Mouse (Mus musculus) embryonic facial prominence, embryonic 11.5 days (tissue): ENCODE data around the gene Nol3. TPM values are rescaled to one million over a fixed set of nuclear protein-coding genes. Genes with fewer than 3 reads are reported as not detected.

ENCODE experiments used
- ATAC-seq: fragments of 200-750 bp; cut with Nextera tagmentation; replicated peaks from 2 replicates; pipeline ENCODE4 v1.8.0; 2017; ENCODE audit warnings: low read depth; ENCODE audit not compliant: insufficient number of reproducible peaks, low FRiP score, low TSS enrichment
- DNase-seq: peaks from one replicate; pipeline ENCODE4 v3.0.0-alpha.2; 2015; ENCODE audit warnings: low spot score
- H3K27ac ChIP-seq: fragments of 300-500 bp; sonication (generic); replicated peaks from 2 replicates; pipeline ENCODE4 v1.5.1; 2014; ENCODE audit warnings: mild to moderate bottlenecking, low read depth, low read length, control low read depth
- H3K27me3 ChIP-seq: fragments of 300-500 bp; sonication (generic); 2 replicates; pipeline ENCODE4 v1.6.1; 2014; ENCODE audit warnings: mild to moderate bottlenecking, low read length, moderate library complexity, mixed read lengths; ENCODE audit not compliant: control insufficient read depth, insufficient read depth
- H3K36me3 ChIP-seq: fragments of 300-500 bp; sonication (generic); replicated peaks from 2 replicates; pipeline ENCODE4 v1.6.1; 2014; ENCODE audit warnings: low read depth, mild to moderate bottlenecking, low read length, moderate library complexity, mixed read lengths; ENCODE audit not compliant: control insufficient read depth, insufficient read depth
- H3K4me1 ChIP-seq: fragments of 300-500 bp; sonication (generic); 2 replicates; pipeline ENCODE4 v1.6.1; 2014; ENCODE audit warnings: low read length, mixed read lengths; ENCODE audit not compliant: control insufficient read depth, insufficient read depth
- H3K4me2 ChIP-seq: fragments of 300-500 bp; sonication (generic); 2 replicates; pipeline ENCODE4 v1.6.1; 2014; ENCODE audit warnings: low read depth, mild to moderate bottlenecking, control low read depth, low read length, moderate library complexity
- H3K4me3 ChIP-seq: fragments of 300-500 bp; sonication (generic); 2 replicates; pipeline ENCODE4 v1.5.1; 2014; ENCODE audit warnings: low read depth, low read length, control low read depth
- H3K9ac ChIP-seq: fragments of 300-500 bp; sonication (generic); replicated peaks from 2 replicates; pipeline ENCODE4 v1.6.1; 2014; ENCODE audit warnings: mild to moderate bottlenecking, control low read depth, low read length
- H3K9me3 ChIP-seq: fragments of 300-500 bp; sonication (generic); replicated peaks from 2 replicates; pipeline ENCODE4 v1.6.1; 2016; ENCODE audit warnings: mild to moderate bottlenecking, low read length, inconsistent platforms, mixed read lengths; ENCODE audit not compliant: control insufficient read depth
- WGBS: fragments of 180-500 bp; shearing (Covaris S2); extraction: QIAGEN DNeasy Blood & Tissue Kit; methylation state at CpG from one replicate; pipeline ENCODE4 v1.1.7; 2014; 5-methylcytosine and 5-hydroxymethylcytosine counted together
- polyA plus RNA-seq: library from polyadenylated mRNA; unstranded; fragments of >200 nt; fragmentation: Nextera tagmentation; extraction: Ambion mirVana; gene quantifications from 2 replicates; pipeline ENCODE4 v1.2.1, GENCODE M21; 2014

Gene Nol3
- polyA plus RNA-seq, 1 experiment from 2014 or later: 0.84 TPM

DNA sequence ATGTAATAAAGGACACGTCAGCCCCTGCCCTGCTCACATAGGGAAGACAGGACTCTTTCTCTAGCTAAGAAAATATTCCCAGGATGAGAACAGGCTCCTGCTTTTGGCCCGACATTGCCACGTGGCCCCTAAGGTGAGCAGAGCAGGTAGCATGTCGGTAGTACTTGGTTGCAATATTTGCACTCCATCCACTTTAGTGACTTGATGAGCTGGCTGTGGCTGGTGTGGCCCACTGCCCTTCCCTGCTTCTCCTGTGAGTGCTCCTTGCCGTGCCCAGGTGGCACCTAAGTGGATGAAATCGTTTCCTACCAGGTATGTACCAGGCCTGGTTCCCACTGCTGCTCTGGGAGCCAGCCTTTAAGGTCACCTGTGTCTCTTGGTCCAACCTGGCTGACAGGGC is 24.0 kb upstream of the Nol3 start:
- no peak overlapping the region for H3K4me3 ChIP-seq
- no peak for ATAC-seq
- H3K36me3 ChIP-seq: peaks cover 2% of the 10 kb centered on the region; the same call in 1 of the 2 replicates
- H3K4me2 ChIP-seq: no peak overlapping the region
- 0 out of 2 replicates have a peak, but pooled peaks cover 3% of the 10 kb centered on the region for H3K27me3 ChIP-seq
- WGBS: 95% methylated on average over 6 of the region's 6 CpGs
- no peak overlapping the region for H3K9ac ChIP-seq
- H3K9me3 ChIP-seq: no peaks in the 10 kb centered on the region
- peaks cover 5% of the 10 kb centered on the region; the same call in 1 of the 2 replicates for H3K4me1 ChIP-seq
- H3K27ac ChIP-seq: no peak overlapping the region
- no peak for DNase-seq

DNA sequence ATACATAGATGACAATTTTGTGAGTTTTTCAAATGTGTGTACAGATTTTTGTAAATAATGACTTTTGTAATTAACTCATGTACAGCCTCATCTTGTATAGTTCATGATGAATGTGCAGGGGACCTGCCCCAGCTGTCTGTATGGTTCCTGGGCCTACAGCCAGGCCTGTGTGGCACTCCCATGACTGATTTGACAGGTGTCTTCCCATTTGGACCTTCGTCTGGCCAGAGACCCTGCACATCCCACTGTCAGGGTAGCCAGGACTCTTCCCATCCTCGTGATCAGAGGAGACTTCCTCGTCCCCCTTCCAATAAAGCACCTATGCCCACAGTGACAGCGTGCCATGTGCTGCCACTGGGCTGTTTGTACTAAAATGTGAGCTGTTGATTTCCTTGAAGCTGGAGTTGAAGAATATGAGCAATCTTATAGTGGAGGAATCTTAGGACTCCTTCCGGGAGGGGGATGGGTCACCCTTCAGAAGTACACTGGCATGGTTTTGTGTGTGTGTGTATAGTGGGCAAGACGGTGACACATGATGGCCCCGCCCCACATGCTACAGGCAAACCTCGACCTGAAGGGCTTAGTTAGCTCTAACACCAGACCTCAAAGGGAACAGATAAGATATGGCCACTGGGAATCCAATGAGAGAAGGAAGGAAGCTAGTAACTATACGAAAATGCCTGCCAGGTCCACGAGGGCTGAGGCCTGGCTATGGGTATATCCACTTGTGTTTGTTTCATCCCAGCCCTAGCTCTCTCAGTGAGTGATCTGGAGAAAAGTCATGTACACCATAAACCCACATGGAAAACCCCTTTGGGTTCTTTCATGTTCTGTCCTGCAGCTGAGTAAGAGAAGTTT is 23.0 kb upstream of the Nol3 start:
- peaks cover 5% of the 10 kb centered on the region; the same call in 1 of the 2 replicates for H3K4me1 ChIP-seq
- peaks cover 4% of the 10 kb centered on the region for H3K27me3 ChIP-seq
- H3K4me2 ChIP-seq: no peak overlapping the region
- H3K4me3 ChIP-seq: no peak overlapping the region
- no peak overlapping the region for H3K27ac ChIP-seq
- 82% methylated on average over 10 of the region's 10 CpGs for WGBS
- no peaks in the 10 kb centered on the region for H3K9me3 ChIP-seq
- ATAC-seq: no peak
- H3K36me3 ChIP-seq: peaks cover 2% of the 10 kb centered on the region; the same call in 1 of the 2 replicates
- H3K9ac ChIP-seq: no peak overlapping the region
- DNase-seq: no peak

DNA sequence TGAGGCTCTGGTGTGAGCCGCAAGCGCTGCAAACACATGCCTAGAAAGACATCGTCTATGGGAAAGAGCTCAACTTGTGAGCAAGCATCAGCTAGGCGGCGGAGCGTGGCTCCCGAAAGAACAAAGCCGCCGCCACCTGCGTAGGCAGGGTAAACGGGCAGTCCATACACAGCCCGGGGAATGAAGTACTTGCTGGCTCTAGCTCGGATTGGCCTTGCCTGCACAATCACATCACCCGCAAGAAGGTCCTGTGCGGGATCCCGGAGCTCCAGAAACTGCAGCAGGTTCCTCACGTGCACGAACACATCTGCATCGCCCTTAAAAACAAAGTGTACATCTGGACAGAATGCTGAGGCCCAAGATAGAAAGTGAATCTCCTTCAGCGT is 22.2 kb upstream of the Nol3 start:
- ATAC-seq (peak; percentile 10; the same call in 1 of the 2 replicates), DNase-seq (no peak)
- peak overlapping the region; percentile 71; the same call in 1 of the 2 replicates for H3K9ac ChIP-seq
- peaks cover 5% of the 10 kb centered on the region; the same call in 1 of the 2 replicates for H3K4me1 ChIP-seq
- H3K27ac ChIP-seq: no peak overlapping the region
- H3K36me3 ChIP-seq: peaks cover 2% of the 10 kb centered on the region; the same call in 1 of the 2 replicates
- H3K9me3 ChIP-seq: no peaks in the 10 kb centered on the region
- peaks cover 12% of the 10 kb centered on the region for H3K27me3 ChIP-seq
- H3K4me3 ChIP-seq: peak overlapping the region; percentile 63
- peak overlapping the region; percentile 99; the same call in 1 of the 2 replicates for H3K4me2 ChIP-seq
- WGBS: 43% methylated on average over 20 of the region's 20 CpGs

DNA sequence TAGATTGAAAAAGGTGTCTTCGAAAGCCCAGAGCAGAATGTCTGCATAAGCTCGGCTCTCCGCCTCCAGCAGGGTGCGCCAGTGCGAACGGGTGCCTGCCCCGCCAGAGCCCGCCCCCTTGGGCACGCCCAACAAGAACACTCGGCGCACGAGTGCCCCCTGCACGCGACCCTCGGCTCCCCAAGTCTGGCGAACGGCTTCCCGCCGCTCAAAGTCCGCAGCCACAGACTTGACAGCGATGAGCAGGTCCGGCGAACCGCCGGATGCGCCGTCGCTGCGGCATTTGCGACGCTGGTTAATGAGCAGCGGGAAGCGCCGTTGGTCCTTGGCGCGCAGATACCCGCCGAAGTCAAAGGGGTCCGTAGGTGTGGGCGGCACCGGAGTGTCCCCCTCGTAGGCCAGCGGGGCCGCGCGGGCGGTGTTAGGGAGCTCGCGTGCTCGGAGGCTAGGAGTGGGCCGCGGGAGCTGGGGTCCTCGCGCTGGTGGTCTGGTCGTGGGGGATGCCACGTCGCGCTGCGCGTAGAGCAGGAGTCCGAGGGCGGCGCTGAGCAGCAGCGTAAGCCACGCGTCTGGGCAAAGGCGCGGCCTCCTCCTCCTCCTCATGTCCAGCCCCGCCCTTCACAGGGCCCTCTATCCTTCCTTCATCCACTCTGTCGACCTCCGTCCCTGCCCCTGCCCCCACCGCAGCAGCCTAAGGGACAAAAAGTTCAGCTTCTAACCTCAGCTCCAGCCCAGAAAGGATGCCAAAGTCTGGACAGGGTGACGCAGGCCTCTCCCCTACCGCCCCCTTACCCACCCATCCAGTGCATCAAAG is 21.6 kb upstream of the Nol3 start:
- Histone ChIP-seq H3K4me3 (peak overlapping the region; percentile 63), H3K27me3 (peaks cover 18% of the 10 kb centered on the region), H3K4me2 (peak overlapping the region; percentile 99), H3K36me3 (peaks cover 2% of the 10 kb centered on the region; the same call in 1 of the 2 replicates), H3K9me3 (no peaks in the 10 kb centered on the region), H3K9ac (peak overlapping the region; percentile 71), H3K4me1 (peaks cover 5% of the 10 kb centered on the region; the same call in 1 of the 2 replicates), H3K27ac (no peak overlapping the region)
- under 1% methylated on average over 68 of the region's 74 CpGs for WGBS
- ATAC-seq (peak; percentile 69), DNase-seq (peak; percentile 93)

DNA sequence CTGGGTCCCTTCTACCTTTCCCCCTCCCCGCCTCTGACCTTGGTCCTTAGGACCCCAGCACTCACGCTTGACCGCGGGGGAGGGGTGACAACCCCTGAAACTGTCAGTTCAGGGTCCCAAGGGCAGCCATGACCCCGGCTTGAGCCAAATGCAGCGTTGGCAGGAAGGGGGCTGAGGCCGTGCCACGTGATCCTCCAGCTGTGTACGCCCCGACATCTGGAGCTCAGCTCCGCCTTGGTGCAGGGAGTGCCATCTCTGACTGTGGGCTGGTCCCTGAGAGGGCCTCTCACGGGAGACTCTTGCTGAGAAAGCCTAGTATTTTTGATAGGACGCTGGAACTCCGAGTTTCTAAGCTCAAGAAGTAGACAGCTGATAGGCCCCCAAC is 21.0 kb upstream of the Nol3 start, which contains the start of gene B3gnt9:
Gene B3gnt9, minus strand, starts transcription at position 188 of the 385 bp plus-strand sequence.
- DNase-seq (peak; percentile 67), ATAC-seq (peak; percentile 31)
- peaks cover 24% of the 10 kb centered on the region for H3K27me3 ChIP-seq
- peak within 1 kb of the TSS; percentile 63 for H3K4me3 ChIP-seq
- peak within 1 kb of the TSS; percentile 99 for H3K4me2 ChIP-seq
- H3K36me3 ChIP-seq: peaks cover 2% of the 10 kb centered on the region; the same call in 1 of the 2 replicates
- peaks cover 7% of the 10 kb centered on the region for H3K4me1 ChIP-seq
- H3K9me3 ChIP-seq: no peaks in the 10 kb centered on the region
- H3K27ac ChIP-seq: no peak within 1 kb of the TSS
- peak within 1 kb of the TSS; percentile 71 for H3K9ac ChIP-seq
- 0% methylated on average over 14 of the region's 14 CpGs for WGBS

DNA sequence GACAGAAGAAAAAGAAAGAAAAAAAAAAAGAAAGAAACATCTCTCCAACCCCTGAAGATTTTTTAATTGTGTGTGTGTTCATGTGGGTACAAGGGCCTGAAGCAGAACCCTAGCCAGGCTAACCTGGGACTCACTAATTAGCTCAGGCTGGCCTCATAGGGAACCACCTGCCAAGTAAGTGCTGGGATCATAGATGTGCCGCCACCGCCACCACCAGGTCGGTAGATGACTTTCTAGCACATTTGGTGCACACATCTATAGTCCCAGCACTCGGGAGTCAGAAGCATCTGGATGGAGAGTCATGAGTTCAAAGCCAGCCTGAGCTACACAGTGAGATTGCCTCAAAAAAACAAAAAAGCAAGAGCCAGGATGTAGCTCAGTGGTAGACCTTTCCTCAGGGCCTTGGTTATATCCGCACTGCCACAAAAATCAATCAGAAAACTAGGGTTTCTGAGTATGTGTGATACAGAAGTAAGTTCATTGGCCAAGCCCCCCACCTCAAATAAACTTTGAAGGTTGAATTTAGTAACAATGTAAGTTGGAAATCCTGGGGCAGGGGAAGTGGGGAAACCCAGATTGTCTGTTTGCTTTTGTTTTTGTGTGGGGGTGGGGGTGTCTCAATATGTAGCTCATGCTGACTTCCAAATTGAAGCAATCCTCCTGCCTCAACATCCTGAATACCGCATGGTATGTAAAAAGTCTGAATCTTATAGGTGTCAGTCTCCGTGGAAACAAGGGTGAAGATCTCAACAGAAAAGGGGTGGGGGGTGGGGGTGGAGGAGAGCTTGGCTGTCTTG is 18.4 kb upstream of the Nol3 start:
- H3K4me2 ChIP-seq: no peak overlapping the region
- no peak overlapping the region for H3K4me3 ChIP-seq
- H3K9ac ChIP-seq: no peak overlapping the region
- no peaks in the 10 kb centered on the region for H3K9me3 ChIP-seq
- ATAC-seq (no peak), DNase-seq (no peak)
- peaks cover 34% of the 10 kb centered on the region for H3K27me3 ChIP-seq
- peaks cover 7% of the 10 kb centered on the region for H3K4me1 ChIP-seq
- H3K27ac ChIP-seq: no peak overlapping the region
- no peaks in the 10 kb centered on the region for H3K36me3 ChIP-seq
- WGBS: 61% methylated on average over 7 of the region's 7 CpGs

DNA sequence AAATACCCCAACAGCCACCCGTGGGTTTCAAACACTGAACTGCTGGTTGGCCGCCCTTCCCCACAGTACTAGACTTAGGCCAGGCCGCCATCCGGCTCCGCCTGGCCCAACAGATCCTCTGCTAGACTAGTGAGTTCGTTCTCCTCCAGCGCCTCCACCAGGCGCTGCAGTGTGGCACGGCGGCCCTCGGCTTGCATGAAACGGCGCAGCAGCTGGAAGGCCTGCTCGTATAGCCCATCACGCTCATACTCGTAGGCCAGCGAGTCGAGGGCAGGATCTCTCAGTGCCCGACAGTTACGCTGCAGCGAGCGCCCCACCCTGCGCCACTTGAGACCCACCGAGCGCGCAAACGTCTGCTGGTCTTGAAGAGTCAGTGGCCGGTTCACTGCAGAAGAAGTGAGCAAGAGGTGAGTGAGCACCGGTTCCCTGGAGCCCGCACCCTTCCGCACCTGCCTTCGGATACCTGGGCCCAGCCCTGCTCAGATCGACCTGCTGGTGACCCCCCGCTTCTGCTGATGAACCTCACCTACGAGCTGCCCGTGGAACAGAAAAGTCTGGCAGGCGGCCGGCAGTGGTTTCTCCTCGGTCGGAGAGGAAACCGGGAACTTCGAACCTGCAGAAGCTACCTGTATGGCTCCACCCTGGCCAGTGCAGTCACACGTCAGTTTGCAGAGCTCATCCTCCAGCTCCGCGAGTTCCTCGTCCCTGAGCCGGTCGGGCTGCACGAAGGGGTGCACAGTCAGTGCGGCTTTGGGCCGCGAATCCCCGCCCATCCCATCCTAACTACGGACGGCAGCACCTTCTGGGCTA is 16.8 kb upstream of the Nol3 start:
- peaks cover 7% of the 10 kb centered on the region for H3K4me1 ChIP-seq
- H3K27ac ChIP-seq: no peak overlapping the region
- 2% methylated on average over 55 of the region's 55 CpGs for WGBS
- peak overlapping the region; percentile 75 for H3K4me2 ChIP-seq
- peak overlapping the region; percentile 31 for H3K4me3 ChIP-seq
- H3K27me3 ChIP-seq: peaks cover 45% of the 10 kb centered on the region
- DNase-seq (peak; percentile 54), ATAC-seq (peak; percentile 46)
- no peaks in the 10 kb centered on the region for H3K36me3 ChIP-seq
- H3K9ac ChIP-seq: 0 out of 2 replicates have a peak overlapping the region, but pooled peaks have one; percentile 7
- H3K9me3 ChIP-seq: no peaks in the 10 kb centered on the region
